Mouse (Mus musculus): ENCODE measurements around the gene Tbc1d23. TPM values are rescaled to one million over a fixed set of nuclear protein-coding genes. Genes with fewer than 3 reads are reported as not detected.
"Not testable (repeated sequence)": the region's sequence is repeated elsewhere in the genome, so short reads cannot be mapped to it uniquely, and the experiment has no call there.

Gene Tbc1d23
- total RNA-seq (2021): 10 to 100 TPM; 57.0 to 58.5 TPM

DNA sequence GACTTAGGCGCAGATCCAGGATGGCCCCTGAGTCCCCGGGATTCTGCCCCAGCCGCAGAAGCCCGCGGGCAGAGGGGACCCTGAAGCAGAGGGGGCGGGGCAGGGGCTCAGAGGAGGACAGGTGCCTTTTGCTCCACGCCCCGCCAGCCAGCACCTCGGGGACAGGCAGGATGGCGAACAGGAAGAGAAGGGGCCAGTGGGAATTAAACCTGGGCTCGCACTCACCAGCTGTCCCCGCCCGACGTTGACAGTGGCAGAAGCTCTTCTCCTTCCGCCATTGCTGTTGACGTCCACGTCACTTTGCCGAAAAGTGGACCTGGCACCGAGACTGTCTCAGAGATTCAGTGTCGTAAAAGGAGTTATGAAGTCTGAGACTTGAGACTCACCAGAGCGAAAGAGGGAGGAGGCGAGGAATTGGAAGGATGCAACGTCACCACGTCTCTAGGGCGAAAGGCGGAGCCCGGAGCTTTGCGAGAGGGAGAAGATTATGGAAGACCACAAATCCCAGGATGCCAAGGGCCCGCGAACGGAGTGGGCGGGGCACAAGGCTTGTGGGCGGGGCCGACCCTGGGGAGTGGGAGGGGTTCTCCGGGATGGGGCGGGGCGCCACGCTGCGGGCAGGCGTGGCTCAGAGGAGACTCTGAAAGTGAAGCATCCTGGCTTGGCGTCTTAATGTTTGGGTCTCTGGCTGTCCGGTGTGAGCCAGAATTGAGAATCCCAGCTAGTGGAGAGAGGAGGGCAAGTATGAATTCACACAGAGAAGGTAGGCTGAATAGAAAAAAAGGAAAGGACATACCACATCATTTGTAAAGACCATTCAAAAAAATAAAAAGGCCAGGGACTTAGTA, at the start of gene Tbc1d23:
Gene Tbc1d23 (minus strand): TSS at position 416 of the 848 bp plus-strand sequence.
- peak; percentile 97 for DNase-seq
- intact Hi-C loops (cut with DNase I): no loop called here

DNA sequence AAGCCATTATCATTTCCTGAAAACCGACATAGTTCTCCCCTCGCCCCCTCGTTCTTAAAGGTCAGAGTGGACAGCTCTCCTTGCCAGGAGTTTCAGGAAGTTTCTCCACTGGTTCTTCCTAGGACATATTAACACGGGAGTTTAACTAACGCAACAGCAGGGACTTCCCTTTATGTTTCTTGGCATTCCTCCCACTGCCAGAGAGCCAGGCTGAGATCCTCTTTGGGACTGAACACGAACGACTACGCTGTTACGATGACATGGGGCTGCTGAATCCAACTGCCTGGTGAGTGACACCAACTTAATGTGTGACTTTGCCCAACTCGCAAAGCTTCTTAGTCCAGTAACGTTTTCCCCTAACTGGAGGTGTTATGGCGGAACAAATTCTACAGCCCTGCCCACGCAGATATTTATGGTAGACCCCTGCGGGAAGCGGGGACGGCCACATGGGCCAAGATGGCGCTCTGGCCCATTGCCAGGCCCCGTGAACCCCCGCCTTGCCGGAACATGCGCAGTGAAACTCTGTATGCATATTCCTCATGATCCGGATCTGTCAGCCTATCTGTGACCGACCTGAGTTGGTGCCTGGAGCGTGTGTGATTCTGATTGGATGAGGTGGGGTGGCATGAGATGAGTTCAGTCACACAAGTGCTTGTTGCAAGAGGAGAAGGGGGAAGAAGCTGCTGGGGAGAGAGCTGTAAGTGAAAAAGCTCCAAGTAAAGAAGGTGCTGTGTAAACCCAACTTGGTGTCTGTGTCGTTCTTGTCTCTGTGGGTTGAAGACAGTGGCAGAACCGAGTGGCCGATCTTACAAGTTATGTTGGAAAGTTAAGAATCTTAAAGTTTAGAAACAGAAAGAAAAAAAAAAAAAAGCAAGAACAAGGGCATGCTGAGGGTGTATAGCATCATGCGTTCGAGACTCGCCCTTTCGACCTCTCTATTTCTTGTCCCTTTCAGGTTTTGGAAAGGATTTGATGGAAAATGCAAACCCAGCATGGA, 49.2 kb upstream of the Tbc1d23 start:
- intact Hi-C loops (cut with DNase I): no loop called here
- DNase-seq: peak; percentile 32

DNA sequence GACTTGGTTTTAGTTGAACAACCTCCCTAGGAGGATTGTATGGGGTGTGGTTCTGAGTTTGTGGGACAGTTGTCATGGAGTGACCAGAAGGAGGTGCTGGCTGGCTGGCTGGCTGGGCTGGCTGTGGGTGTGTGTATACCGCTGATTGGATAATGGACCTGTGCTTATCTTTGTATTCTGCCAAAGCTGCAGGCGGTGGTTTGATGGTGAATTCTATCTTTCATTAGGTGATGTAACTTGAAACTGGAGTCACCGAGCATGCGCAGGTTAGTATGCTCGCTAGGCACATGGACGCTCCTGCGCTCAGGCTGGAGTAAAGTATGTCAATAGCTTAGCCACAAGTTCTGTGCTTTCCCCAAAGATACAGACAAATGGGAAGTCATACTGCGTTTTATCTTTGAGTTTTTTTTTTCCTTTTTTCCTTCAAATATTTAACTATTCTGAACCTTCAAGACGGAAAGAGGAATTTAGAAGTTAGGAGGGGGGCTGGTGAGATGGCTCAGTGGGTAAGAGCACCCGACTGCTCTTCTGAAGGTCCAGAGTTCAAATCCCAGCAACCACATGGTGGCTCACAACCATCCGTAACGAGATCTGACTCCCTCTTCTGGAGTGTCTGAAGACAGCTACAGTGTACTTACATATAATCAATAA, 47.8 kb upstream of the Tbc1d23 start:
- DNase-seq: no peak
- intact Hi-C loops (cut with DNase I): no loop called here

DNA sequence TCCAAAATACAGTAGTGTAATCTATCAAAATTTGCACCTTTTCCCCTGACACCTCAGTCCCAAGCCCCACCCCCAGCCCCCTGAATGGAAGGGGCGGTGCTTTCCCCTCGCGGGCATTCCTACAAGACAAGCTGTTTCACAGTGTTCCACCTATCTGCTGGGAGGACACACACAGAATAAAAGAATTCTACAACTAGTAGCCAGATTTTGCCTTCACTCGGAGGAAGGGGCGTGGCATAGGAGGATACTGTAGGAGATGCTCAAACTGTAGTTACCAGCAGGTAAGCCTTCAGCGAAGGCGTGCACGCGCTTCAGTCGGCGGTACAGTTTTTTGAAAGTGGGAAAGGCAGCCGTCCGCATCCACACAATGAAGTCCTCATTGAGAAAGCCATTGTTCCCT, 38.4 kb upstream of the Tbc1d23 start:
- intact Hi-C loops (cut with DNase I): no loop called here
- no peak for DNase-seq

- intact Hi-C loops (cut with DNase I): no loop called here
- peak; percentile 52 for DNase-seq
Measured at GRCm38 (mm10) chr16:57268058-57268841, 36.9 kb upstream of the Tbc1d23 start.

- intact Hi-C loops (cut with DNase I): no loop called here
- DNase-seq: no peak
Measured at GRCm38 (mm10) chr16:57267068-57267467, 35.8 kb upstream of the Tbc1d23 start.

DNA sequence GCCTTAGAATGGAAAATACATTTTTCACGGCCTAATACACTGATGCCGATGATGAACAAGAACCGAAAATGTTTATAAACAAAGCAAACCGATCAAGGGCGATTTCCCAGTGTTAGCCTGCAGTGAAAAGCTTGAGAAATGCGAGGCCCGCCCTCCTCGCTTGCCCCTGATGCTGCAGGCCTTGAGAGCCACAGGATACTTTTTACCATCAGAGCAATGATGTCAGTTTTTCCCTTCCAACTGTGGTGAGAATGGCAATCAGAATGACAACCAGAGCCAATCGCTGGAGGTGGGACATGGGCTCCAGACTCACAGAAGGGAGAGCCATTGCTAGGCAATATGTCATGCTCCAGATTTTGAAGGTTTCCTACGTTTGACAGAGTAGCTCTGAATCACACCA, 28.8 kb upstream of the Tbc1d23 start:
- DNase-seq: no peak
- intact Hi-C loops (cut with DNase I): no loop called here

DNA sequence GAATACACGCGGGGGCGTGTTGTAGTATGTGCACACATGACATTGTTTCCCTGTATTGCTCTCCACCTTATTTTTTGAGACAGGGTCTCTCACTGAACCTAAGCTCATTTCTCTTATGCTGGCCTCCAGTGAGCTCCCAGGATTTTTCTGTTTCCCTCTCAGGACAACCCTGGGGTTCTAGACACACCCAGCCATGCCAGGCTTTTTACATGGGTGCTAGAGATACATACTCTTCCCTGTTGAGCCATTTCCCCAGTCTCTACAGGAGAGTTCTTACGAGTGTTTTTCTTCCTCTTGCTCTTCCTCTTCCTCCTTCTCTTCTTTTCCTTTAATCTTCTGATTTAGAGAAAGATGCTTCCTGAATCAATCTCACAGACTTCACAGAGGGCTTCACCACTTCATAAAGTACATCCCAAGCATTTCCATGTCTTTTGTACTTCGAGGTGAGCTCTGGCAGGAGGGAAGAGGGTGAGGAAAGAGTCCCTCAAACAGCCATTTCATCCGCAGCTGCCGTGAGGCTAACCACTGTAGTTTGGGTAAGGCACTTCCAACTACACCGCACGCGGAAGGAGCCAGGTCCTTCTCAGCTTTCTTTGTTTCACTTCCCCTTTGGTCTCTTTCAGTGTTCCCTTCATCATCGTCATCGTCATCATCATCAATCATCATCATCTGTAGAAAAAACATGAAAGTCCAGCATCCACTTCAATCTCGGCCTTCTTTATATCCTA, 28.2 kb upstream of the Tbc1d23 start:
- intact Hi-C loops (cut with DNase I): no loop called here
- no peak for DNase-seq

GRCm38 (mm10) chr16:57251589-57252421, 20.5 kb upstream of the Tbc1d23 start:
- DNase-seq: no peak
- intact Hi-C loops (cut with DNase I): no loop called here

- intact Hi-C loops (cut with DNase I): no loop called here
- DNase-seq: no peak
Measured at GRCm38 (mm10) chr16:57250991-57251390, 19.7 kb upstream of the Tbc1d23 start.

DNA sequence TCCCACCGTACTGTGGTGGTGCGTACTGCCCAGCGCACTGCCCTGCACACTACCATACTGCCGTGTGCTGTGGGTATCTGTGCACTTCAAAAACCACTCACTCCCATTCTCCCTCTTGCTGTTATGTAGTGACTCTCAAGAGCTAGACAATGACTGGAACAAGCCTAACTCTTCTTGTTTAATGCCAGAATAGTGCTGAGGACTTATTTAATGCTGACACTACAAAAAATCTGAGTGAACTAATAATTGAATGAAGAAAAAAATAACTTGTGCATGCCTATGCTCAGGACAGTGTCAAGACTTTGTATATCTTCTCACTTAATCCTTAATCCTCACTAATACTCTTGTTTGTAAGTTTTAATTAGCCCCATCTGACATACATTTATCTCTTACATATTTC, 16.2 kb upstream of the Tbc1d23 start:
- DNase-seq: no peak
- intact Hi-C loops (cut with DNase I): no loop called here

- intact Hi-C loops (cut with DNase I): no loop called here
Measured at GRCm38 (mm10) chr16:57246596-57246995, 15.3 kb upstream of the Tbc1d23 start.

GRCm38 (mm10) chr16:57243858-57244248, 12.5 kb upstream of the Tbc1d23 start:
- peak; percentile 82 for DNase-seq
- intact Hi-C loops (cut with DNase I): loop anchor here (5.0 kb wide), 2 partner anchors 153 to 338 kb away; no protein-coding TSS in a partner anchor

More at GRCm38 (mm10) chr16:57246596-57246995, 15.3 kb upstream of the Tbc1d23 start:
- no peak for DNase-seq

DNA sequence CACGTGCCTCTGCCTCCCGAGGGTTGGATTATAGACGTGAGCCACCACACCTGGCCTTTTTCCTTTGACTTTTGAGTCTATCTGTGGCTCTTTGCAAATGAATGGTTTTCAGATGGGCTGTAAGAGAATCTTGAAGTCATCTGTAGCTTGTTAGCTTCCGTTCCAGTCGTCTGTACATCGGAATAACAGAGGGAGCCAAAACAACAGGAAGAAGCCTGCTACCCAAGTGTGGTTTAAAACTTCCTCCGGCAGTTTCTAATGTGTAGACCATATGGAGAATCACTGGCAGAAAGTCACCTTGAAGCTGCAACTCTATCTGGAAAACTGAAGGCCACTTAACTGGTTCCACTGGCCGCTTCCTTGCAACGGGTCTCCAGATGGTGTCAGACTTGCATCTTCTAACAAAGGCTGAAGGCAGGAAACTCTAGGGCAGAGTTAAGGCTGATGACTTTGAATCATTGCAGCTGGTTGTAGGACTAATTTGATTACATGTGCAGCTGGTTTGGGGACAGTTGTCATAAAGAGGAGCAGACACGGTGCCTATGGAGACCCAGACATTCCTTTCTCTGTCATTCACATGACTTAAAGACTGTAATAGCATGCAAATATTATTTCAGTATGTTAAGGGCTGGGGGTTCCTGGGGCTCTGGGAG, 12.0 kb upstream of the Tbc1d23 start:
- intact Hi-C loops (cut with DNase I): loop anchor here (5.0 kb wide), 2 partner anchors 154 to 339 kb away; no protein-coding TSS in a partner anchor
- DNase-seq: no peak

- intact Hi-C loops (cut with DNase I): loop anchor here (5.0 kb wide), 2 partner anchors 154 to 339 kb away; no protein-coding TSS in a partner anchor
- DNase-seq: no peak
Measured at GRCm38 (mm10) chr16:57242857-57243204, 11.5 kb upstream of the Tbc1d23 start.

GRCm38 (mm10) chr16:57235871-57236510, 4.7 kb upstream of the Tbc1d23 start:
- intact Hi-C loops (cut with DNase I): no loop called here
- no peak for DNase-seq

GRCm38 (mm10) chr16:57231937-57232310, 620 bp upstream of the Tbc1d23 start:
- intact Hi-C loops (cut with DNase I); DNase-seq: not testable (repeated sequence)
